8 mouse cellular contexts compared by ENCODE assay signal in genomic region chr2:24181683-24182331, GRCm38 (mm10). TPM values are rescaled to one million over a fixed set of nuclear protein-coding genes. Genes with fewer than 3 reads are reported as not detected.
DNase-seq lines count a peak whose midpoint lies in the region; ATAC-seq and TF ChIP-seq lines count a peak whose summit lies in the region.
"Not testable (repeated sequence)": the region's sequence is repeated elsewhere in the genome, so short reads cannot be mapped to it uniquely, and the experiment has no call there.

No protein-coding gene starts in this region.

- 11% methylated on average over 14 of the region's 14 CpGs for WGBS in embryonic facial prominence, embryonic 13.5 days
- 20% methylated on average over 14 of the region's 14 CpGs for WGBS in intestine, embryonic 15.5 days
- WGBS in lung, adult 2 months = 13% methylated on average over 14 of the region's 14 CpGs
- WGBS in neural tube, embryonic 14.5 days = 18% methylated on average over 14 of the region's 14 CpGs

- DNase-seq in heart, adult 18-20 months = peak; percentile 18 to 22
- peak; percentile 16 to 23 for DNase-seq in layer of hippocampus, postnatal 36 days
- peak; percentile 19 for DNase-seq in lung, adult 2 months
- DNase-seq in urinary bladder, adult 18-20 months (ENCODE audit: low spot score in 2 of 2) = peak; percentile 19 to 33

- not testable (repeated sequence) for H3K27me3 ChIP-seq in embryonic facial prominence, embryonic 13.5 days; intestine, embryonic 15.5 days (replicated peaks); neural tube, embryonic 14.5 days (ENCODE audit: control insufficient read depth, insufficient read depth, low read length)

- H3K4me2 ChIP-seq in embryonic facial prominence, embryonic 13.5 days = peak overlapping the region; percentile 47
- peak overlapping the region; percentile 31; the same call in 1 of the 2 replicates for H3K4me2 ChIP-seq in intestine, embryonic 15.5 days (replicated peaks)
- H3K4me2 ChIP-seq in neural tube, embryonic 14.5 days (ENCODE audit: low read depth, low read length) = peak overlapping the region; percentile 31; the same call in 1 of the 2 replicates

- not testable (repeated sequence) for H3K9ac ChIP-seq in embryonic facial prominence, embryonic 13.5 days; intestine, embryonic 15.5 days; neural tube, embryonic 14.5 days (replicated peaks; ENCODE audit: low read depth, low read length)

- H3K4me3 ChIP-seq in bone marrow macrophage, adult 2 months (ENCODE audit: insufficient read depth, low read length) = 0 out of 2 replicates have a peak overlapping the region, but pooled peaks have one; percentile 13
- peak overlapping the region; percentile 19 for H3K4me3 ChIP-seq in embryonic facial prominence, embryonic 13.5 days
- not testable (repeated sequence) for H3K4me3 ChIP-seq in intestine, embryonic 15.5 days (replicated peaks); lung, adult 2 months (replicated peaks; ENCODE audit: extremely low read depth, low read depth, low read length); neural tube, embryonic 14.5 days (ENCODE audit: low read depth, low read length)

- TF ChIP-seq POLR2A in bone marrow macrophage, adult 2 months (IDR thresholded peaks at IDR 0.05; ENCODE audit: borderline replicate concordance, low read depth, low read length); lung, adult 2 months (IDR thresholded peaks at IDR 0.05; ENCODE audit: borderline replicate concordance, extremely low read depth, low read depth, low read length): not testable (repeated sequence)

- ATAC-seq in embryonic facial prominence, embryonic 13.5 days (ENCODE audit: insufficient number of reproducible peaks, insufficient read depth, low FRiP score, low TSS enrichment, low read depth); intestine, embryonic 15.5 days: not testable (repeated sequence)
- peak; percentile 94 for ATAC-seq in neural tube, embryonic 14.5 days (ENCODE audit: low read depth)

- not testable (repeated sequence) for H3K9me3 ChIP-seq in embryonic facial prominence, embryonic 13.5 days; intestine, embryonic 15.5 days; neural tube, embryonic 14.5 days (ENCODE audit: control insufficient read depth, low read length)

- H3K4me1 ChIP-seq in bone marrow macrophage, adult 2 months (ENCODE audit: control insufficient read depth, insufficient read depth, low read length); embryonic facial prominence, embryonic 13.5 days; intestine, embryonic 15.5 days (replicated peaks); lung, adult 2 months (ENCODE audit: control insufficient read depth, insufficient read depth, low read length); neural tube, embryonic 14.5 days (ENCODE audit: control insufficient read depth, insufficient read depth, low read length): not testable (repeated sequence)

- H3K27ac ChIP-seq in bone marrow macrophage, adult 2 months (ENCODE audit: insufficient read depth, low read depth, low read length); embryonic facial prominence, embryonic 13.5 days; intestine, embryonic 15.5 days; neural tube, embryonic 14.5 days (ENCODE audit: low read depth, low read length): not testable (repeated sequence)

- not testable (repeated sequence) for H3K36me3 ChIP-seq in embryonic facial prominence, embryonic 13.5 days; intestine, embryonic 15.5 days; neural tube, embryonic 14.5 days (ENCODE audit: control insufficient read depth, insufficient read depth, low read length)

- TF ChIP-seq CTCF in bone marrow macrophage, adult 2 months (IDR thresholded peaks at IDR 0.05; ENCODE audit: low read depth, low read length) = not testable (repeated sequence)
- peak; percentile 35; the same call in 1 of the 2 replicates for TF ChIP-seq CTCF in lung, adult 2 months (IDR thresholded peaks at IDR 0.05; ENCODE audit: insufficient read depth, low read length)

RNA-seq across cellular contexts. Expression of gene Il1f9, which starts 4.5 kb away (rescaled TPM):
- polyA plus RNA-seq in bone marrow macrophage, adult 2 months (2012; ENCODE audit: insufficient read depth, insufficient read length, missing spikeins) = not detected in 2 replicates
- polyA plus RNA-seq in embryonic facial prominence, embryonic 13.5 days (2015; fragmentation: Nextera tagmentation; extraction: Ambion mirVana) = not detected in 2 replicates
- under 1 TPM in 1 of 2 experiments, not detected in 1; 0.15 TPM for total RNA-seq in heart, adult 18-20 months (2021)
- polyA plus RNA-seq in intestine, embryonic 15.5 days (2015; fragmentation: Nextera tagmentation; extraction: Ambion mirVana) = not detected in 2 replicates
- total RNA-seq in layer of hippocampus, postnatal 36 days (2021) = not detected
- 0.46 and 4.0 TPM in 2 replicates for polyA plus RNA-seq in lung, adult 2 months (2012; rRNA removed)
- not detected in 2 replicates for polyA plus RNA-seq in neural tube, embryonic 14.5 days (2014; fragmentation: Nextera tagmentation; extraction: Ambion mirVana)

RNA-seq across cellular contexts. Expression of gene Il1f8, which starts 28.8 kb away (rescaled TPM):
- polyA plus RNA-seq in bone marrow macrophage, adult 2 months (2012; ENCODE audit: insufficient read depth, insufficient read length, missing spikeins) = not detected in 2 replicates
- polyA plus RNA-seq in embryonic facial prominence, embryonic 13.5 days (2015; fragmentation: Nextera tagmentation; extraction: Ambion mirVana) = not detected in 2 replicates
- not detected for total RNA-seq in heart, adult 18-20 months (2021)
- polyA plus RNA-seq in intestine, embryonic 15.5 days (2015; fragmentation: Nextera tagmentation; extraction: Ambion mirVana) = not detected in 2 replicates
- not detected for total RNA-seq in layer of hippocampus, postnatal 36 days (2021)
- polyA plus RNA-seq in lung, adult 2 months (2012; rRNA removed) = 3.8 TPM in 1 of 2 replicates, not detected in the other
- not detected in 2 replicates for polyA plus RNA-seq in neural tube, embryonic 14.5 days (2014; fragmentation: Nextera tagmentation; extraction: Ambion mirVana)

RNA-seq across cellular contexts. Expression of gene Il1f6, which starts 33.4 kb away (rescaled TPM):
- polyA plus RNA-seq in bone marrow macrophage, adult 2 months (2012; ENCODE audit: insufficient read depth, insufficient read length, missing spikeins) = not detected in 2 replicates
- not detected in 2 replicates for polyA plus RNA-seq in embryonic facial prominence, embryonic 13.5 days (2015; fragmentation: Nextera tagmentation; extraction: Ambion mirVana)
- total RNA-seq in heart, adult 18-20 months (2021) = not detected
- polyA plus RNA-seq in intestine, embryonic 15.5 days (2015; fragmentation: Nextera tagmentation; extraction: Ambion mirVana) = not detected in 2 replicates
- not detected for total RNA-seq in layer of hippocampus, postnatal 36 days (2021)
- 7.4 TPM in 1 of 2 replicates, not detected in the other for polyA plus RNA-seq in lung, adult 2 months (2012; rRNA removed)
- not detected in 2 replicates for polyA plus RNA-seq in neural tube, embryonic 14.5 days (2014; fragmentation: Nextera tagmentation; extraction: Ambion mirVana)
